Comparison of ENCODE assay signal across 7 mouse cellular contexts in the genomic region with DNA sequence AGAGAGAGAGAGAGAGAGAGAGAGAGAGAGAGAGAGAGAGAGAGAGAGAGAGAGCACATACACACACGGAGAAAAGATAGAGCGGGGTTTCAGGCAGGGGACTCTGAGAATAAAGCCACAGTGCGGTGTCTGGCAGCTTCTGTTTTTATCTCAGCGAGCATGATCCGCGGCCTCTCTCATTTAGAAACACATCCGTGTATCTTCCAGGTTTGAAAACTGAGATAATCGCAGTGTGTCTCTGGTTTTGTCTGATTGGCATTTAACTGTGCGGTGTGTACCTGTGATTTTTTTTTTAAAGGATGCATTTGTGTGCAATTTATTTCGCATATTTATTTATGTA.
DNase-seq lines count a peak whose midpoint lies in the region; ATAC-seq and TF ChIP-seq lines count a peak whose summit lies in the region.

No protein-coding gene starts in this region.

- H3K9me3 ChIP-seq in lung, embryonic 14.5 days (ENCODE audit: low read depth, low read length) = no peaks in the 10 kb centered on the region
- no peaks in the 10 kb centered on the region for H3K9me3 ChIP-seq in forebrain, embryonic 10.5 days
- H3K9me3 ChIP-seq in intestine, postnatal 0 days (ENCODE audit: control insufficient read depth) = no peaks in the 10 kb centered on the region

- no peak overlapping the region for H3K27ac ChIP-seq in lung, embryonic 14.5 days (ENCODE audit: low read depth)
- peak overlapping the region; percentile 92 for H3K27ac ChIP-seq in forebrain, embryonic 10.5 days
- H3K27ac ChIP-seq in intestine, postnatal 0 days (ENCODE audit: low read depth, low read length) = no peak overlapping the region
- H3K27ac ChIP-seq in olfactory bulb, adult 2 months (ENCODE audit: insufficient read depth, low read depth, low read length) = peak overlapping the region; percentile 10

- H3K36me3 ChIP-seq in lung, embryonic 14.5 days (ENCODE audit: insufficient read depth) = no peaks in the 10 kb centered on the region
- H3K36me3 ChIP-seq in forebrain, embryonic 10.5 days (replicated peaks) = no peaks in the 10 kb centered on the region
- no peaks in the 10 kb centered on the region for H3K36me3 ChIP-seq in intestine, postnatal 0 days (ENCODE audit: control insufficient read depth, insufficient read depth)

- 7% methylated on average over 10 of the region's 10 CpGs for WGBS in lung, embryonic 14.5 days
- 13% methylated on average over 10 of the region's 10 CpGs for WGBS in forebrain, embryonic 10.5 days
- WGBS in intestine, postnatal 0 days = 10% methylated on average over 10 of the region's 10 CpGs
- WGBS in olfactory bulb, adult 2 months = 14% methylated on average over 10 of the region's 10 CpGs

- DNase-seq in lung, embryonic 14.5 days = peak; percentile 41
- DNase-seq in lung, postnatal 4 days = no peak
- DNase-seq in forebrain, embryonic 10.5 days (ENCODE audit: extremely low spot score, low spot score) = no peak
- no peak for DNase-seq in adrenal gland, postnatal 25 days
- no peak for DNase-seq in lung, postnatal 25 days (ENCODE audit: low spot score)

- no peak for TF ChIP-seq POLR2A in olfactory bulb, adult 2 months (IDR thresholded peaks at IDR 0.05; ENCODE audit: insufficient read depth, low read depth, low read length)

- peaks cover 10% of the 10 kb centered on the region for H3K27me3 ChIP-seq in lung, embryonic 14.5 days (ENCODE audit: insufficient read depth, low read length)
- peaks cover 33% of the 10 kb centered on the region for H3K27me3 ChIP-seq in forebrain, embryonic 10.5 days (ENCODE audit: poor library complexity, severe bottlenecking)
- H3K27me3 ChIP-seq in intestine, postnatal 0 days (replicated peaks; ENCODE audit: control insufficient read depth, insufficient read depth, low read length) = no peaks in the 10 kb centered on the region

- peak overlapping the region; percentile 46 for H3K9ac ChIP-seq in lung, embryonic 14.5 days
- no peak overlapping the region for H3K9ac ChIP-seq in intestine, postnatal 0 days (ENCODE audit: low read depth, low read length)

- peak; percentile 63 for ATAC-seq in lung, embryonic 14.5 days (ENCODE audit: insufficient read depth)
- no peak for ATAC-seq in intestine, postnatal 0 days

- no peak for TF ChIP-seq CTCF in lung, embryonic 14.5 days (IDR thresholded peaks at IDR 0.05; ENCODE audit: low read depth)
- TF ChIP-seq CTCF in intestine, postnatal 0 days (IDR thresholded peaks at IDR 0.05; ENCODE audit: low read depth) = no peak
- no peak for TF ChIP-seq CTCF in olfactory bulb, adult 2 months (IDR thresholded peaks at IDR 0.05; ENCODE audit: insufficient read depth, low read depth, low read length)

- peak overlapping the region; percentile 74 for H3K4me2 ChIP-seq in lung, embryonic 14.5 days
- peak overlapping the region; percentile 64 for H3K4me2 ChIP-seq in intestine, postnatal 0 days (replicated peaks; ENCODE audit: low read depth)

- H3K4me1 ChIP-seq in lung, embryonic 14.5 days (ENCODE audit: insufficient read depth) = no peaks in the 10 kb centered on the region
- H3K4me1 ChIP-seq in forebrain, embryonic 10.5 days = peaks cover 42% of the 10 kb centered on the region
- no peaks in the 10 kb centered on the region for H3K4me1 ChIP-seq in intestine, postnatal 0 days (replicated peaks; ENCODE audit: control insufficient read depth, insufficient read depth, low read length)
- H3K4me1 ChIP-seq in olfactory bulb, adult 2 months (ENCODE audit: control insufficient read depth, insufficient read depth, low read length) = no peaks in the 10 kb centered on the region; the same call in 1 of the 2 replicates

- peak overlapping the region; percentile 39 for H3K4me3 ChIP-seq in lung, embryonic 14.5 days (ENCODE audit: low read depth, low read length)
- peak overlapping the region; percentile 60 for H3K4me3 ChIP-seq in forebrain, embryonic 10.5 days
- peak overlapping the region; percentile 38 for H3K4me3 ChIP-seq in intestine, postnatal 0 days (ENCODE audit: low read depth, low read length)
- peak overlapping the region; percentile 49 for H3K4me3 ChIP-seq in olfactory bulb, adult 2 months (ENCODE audit: insufficient read depth, low read depth, low read length)

Comparison
In these comparisons a context has a peak if more than half of its experiments do, and no peak if none do; other contexts are left out.
1. H3K27ac ChIP-seq: peak in forebrain, embryonic 10.5 days (single experiment) and olfactory bulb, adult 2 months (single experiment); none in lung, embryonic 14.5 days (single experiment) and intestine, postnatal 0 days (single experiment).
2. Peak in every context shown above with its lines, with median percentiles within 50 percentile points of each other: H3K4me3 ChIP-seq.